Mouse (Mus musculus) left cerebral cortex, adult 18-20 months (tissue): ENCODE measurements around the gene Fam209. TPM values are rescaled to one million over a fixed set of nuclear protein-coding genes. Genes with fewer than 3 reads are reported as not detected.

Experiments used
- total RNA-seq, 2 experiments: library from RNA; stranded (reverse); gene quantifications; 2 replicates each; pipeline ENCODE4 v1.2.3; 2021

Fam209 gene
- total RNA-seq, 2 experiments from 2014 or later, result not detected

Other genes with a start within 250 kb of the Fam209 start
- under 1 TPM; 0.21 to 0.26 TPM for gene Mc3r, start 224.0 kb upstream of the Fam209 start, total RNA-seq
- 10 to 100 TPM; 12.0 to 12.3 TPM for gene Fam210b, start 127.0 kb upstream of the Fam209 start, total RNA-seq
- gene Aurka, start 102.0 kb upstream of the Fam209 start, total RNA-seq, result 1 to 10 TPM in 1 of 2 experiments, under 1 TPM in 1; 0.70 to 1.0 TPM
- 10 to 100 TPM; 20.4 to 23.4 TPM for gene Cstf1, start 101.8 kb upstream of the Fam209 start, total RNA-seq
- under 1 TPM; 0.35 to 0.42 TPM for gene Cass4, start 78.7 kb upstream of the Fam209 start, total RNA-seq
- gene Rtf2, start 32.0 kb upstream of the Fam209 start, total RNA-seq, result 10 to 100 TPM; 71.0 to 74.2 TPM
- gene Gcnt7, start 13.9 kb upstream of the Fam209 start, total RNA-seq, result not detected
- under 1 TPM in 1 of 2 experiments, not detected in 1; 0.16 TPM for gene Tfap2c, start 77.1 kb downstream of the Fam209 start, total RNA-seq